In genomic region chr11:75578609-75579008, GRCm38 (mm10) we compare ENCODE assay signal across 19 mouse cellular contexts.
"Had no signal": no experiment of that assay in that cellular context is flagged by ENCODE, and none has a peak within 500 bp of the region (broad histone marks: within the 10 kb centered on the region; RNA-seq: fewer than 3 reads in every experiment).

No protein-coding gene starts in this region.

- DNase-seq: liver, postnatal 0 days; lung, embryonic 14.5 days; lung, postnatal 10 days; lung, postnatal 4 days; midbrain, embryonic 14.5 days; retina, postnatal 1 day; right cerebral cortex, adult 18-20 months; right cerebral cortex, postnatal 25 days; right cerebral cortex, postnatal 4 days; thymus, postnatal 14 days; thymus, postnatal 36 days had no signal

- H3K4me3 ChIP-seq: midbrain, embryonic 10.5 days; midbrain, embryonic 12.5 days; myocyte; neural tube, embryonic 13.5 days; neural tube, embryonic 15.5 days; stomach, embryonic 15.5 days had no signal

- ATAC-seq: liver, postnatal 0 days; midbrain, embryonic 16.5 days had no signal

- H3K36me3 ChIP-seq: midbrain, embryonic 10.5 days; midbrain, embryonic 12.5 days; neural tube, embryonic 13.5 days; neural tube, embryonic 15.5 days; stomach, embryonic 15.5 days had no signal

- H3K4me1 ChIP-seq: midbrain, embryonic 10.5 days; midbrain, embryonic 12.5 days; neural tube, embryonic 15.5 days; stomach, embryonic 15.5 days had no signal

- H3K4me2 ChIP-seq: lung, embryonic 14.5 days; midbrain, embryonic 12.5 days; neural tube, embryonic 13.5 days; neural tube, embryonic 15.5 days; stomach, embryonic 15.5 days had no signal

- H3K9me3 ChIP-seq: midbrain, embryonic 10.5 days; midbrain, embryonic 12.5 days; neural tube, embryonic 13.5 days; neural tube, embryonic 15.5 days; stomach, embryonic 15.5 days had no signal

- H3K27ac ChIP-seq: midbrain, embryonic 10.5 days; midbrain, embryonic 12.5 days; neural tube, embryonic 13.5 days; neural tube, embryonic 15.5 days; stomach, embryonic 15.5 days; stomach, postnatal 0 days had no signal

- H3K27me3 ChIP-seq: midbrain, embryonic 12.5 days; neural tube, embryonic 13.5 days; neural tube, embryonic 15.5 days; stomach, embryonic 15.5 days had no signal

- H3K9ac ChIP-seq: liver, postnatal 0 days; lung, embryonic 14.5 days; midbrain, embryonic 12.5 days; neural tube, embryonic 13.5 days; neural tube, embryonic 15.5 days; stomach, embryonic 15.5 days had no signal
